Mouse (Mus musculus) erythroblast, embryonic 14.5 days (primary cell): ENCODE data around the gene Mbd5.

Experiments
- GATA1 ChIP-seq: IDR thresholded peaks from 2 replicates; pipeline ENCODE4 v1.6.1; 2012; ENCODE audit warnings: low read length, inconsistent platforms, mixed read lengths
- TAL1 ChIP-seq: IDR thresholded peaks from 3 replicates; pipeline ENCODE4 v1.6.1; 2012; ENCODE audit warnings: low read length, inconsistent platforms, mixed read lengths

- TF ChIP-seq GATA1 (no peak), TAL1 (no peak)
Measured at GRCm38 (mm10) chr2:49160232-49160947, 211.1 kb downstream of the Mbd5 start.
